Comparison of ENCODE assay signal across 32 mouse cellular contexts in the genomic region with DNA sequence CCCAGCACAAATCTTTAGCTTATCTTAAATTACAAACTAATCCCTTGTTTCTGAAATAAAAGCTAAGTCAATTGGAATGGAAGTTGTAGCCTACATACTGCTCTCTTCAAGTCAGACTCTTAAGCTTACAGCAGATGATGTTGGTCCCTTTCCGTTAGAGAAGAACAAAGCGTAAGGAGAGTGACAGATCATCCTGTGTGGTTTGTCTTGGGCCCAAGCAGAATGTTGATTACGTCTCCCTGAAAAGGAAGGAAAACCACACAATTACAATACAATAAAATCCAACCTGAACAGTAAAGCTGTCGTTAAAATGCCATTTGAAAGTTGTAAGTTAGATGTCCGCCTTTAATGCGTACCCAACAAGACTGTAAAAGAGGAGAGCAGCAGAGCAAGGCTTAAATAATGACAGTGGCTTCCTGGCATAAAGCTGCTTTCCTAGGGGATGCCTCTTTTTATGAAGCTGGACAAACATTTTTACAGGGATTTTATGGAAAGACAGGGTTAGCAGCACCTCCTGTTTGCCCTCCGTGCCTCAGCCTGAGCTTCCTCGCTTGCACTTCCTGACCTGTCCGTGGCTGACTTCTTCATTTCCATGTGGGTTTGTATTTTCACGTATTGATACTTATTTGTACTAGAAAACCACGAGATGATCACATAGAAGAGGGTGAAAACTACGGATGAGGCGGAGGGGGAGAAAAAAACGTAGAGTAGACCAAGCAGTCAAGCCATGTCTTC. TPM values are rescaled to one million over a fixed set of nuclear protein-coding genes. Genes with fewer than 3 reads are reported as not detected.
DNase-seq lines count a peak whose midpoint lies in the region; ATAC-seq lines count a peak whose summit lies in the region.
"Had no signal": no experiment of that assay in that cellular context is flagged by ENCODE, and none has a peak within 500 bp of the region (broad histone marks: within the 10 kb centered on the region; RNA-seq: fewer than 3 reads in every experiment).

No protein-coding gene starts in this region.

- no peak overlapping the region for H3K4me3 ChIP-seq in liver, embryonic 11.5 days (ENCODE audit: low read depth, low read length)
- H3K4me3 ChIP-seq in midbrain, embryonic 14.5 days (replicated peaks; ENCODE audit: low read depth, low read length) = no peak overlapping the region
- H3K4me3 ChIP-seq in hindbrain, embryonic 10.5 days = no peak overlapping the region
- H3K4me3 ChIP-seq: embryonic facial prominence, embryonic 13.5 days; erythroblast, embryonic 14.5 days; forebrain, embryonic 12.5 days; heart, embryonic 15.5 days; kidney, embryonic 15.5 days; midbrain, embryonic 15.5 days; neural tube, embryonic 13.5 days; stomach, embryonic 15.5 days had no signal

- H3K36me3 ChIP-seq in liver, embryonic 11.5 days (ENCODE audit: control insufficient read depth, insufficient read depth, low read length) = no peaks in the 10 kb centered on the region
- H3K36me3 ChIP-seq in midbrain, embryonic 14.5 days (ENCODE audit: control insufficient read depth, insufficient read depth, low read length) = no peaks in the 10 kb centered on the region
- H3K36me3 ChIP-seq in hindbrain, embryonic 10.5 days = peaks cover 13% of the 10 kb centered on the region; the same call in 1 of the 2 replicates
- H3K36me3 ChIP-seq: heart, embryonic 15.5 days; midbrain, embryonic 15.5 days; stomach, embryonic 15.5 days had no signal

- no peaks in the 10 kb centered on the region for H3K4me1 ChIP-seq in liver, embryonic 11.5 days (replicated peaks; ENCODE audit: control insufficient read depth, insufficient read depth, low read length)
- no peaks in the 10 kb centered on the region for H3K4me1 ChIP-seq in midbrain, embryonic 14.5 days (ENCODE audit: control insufficient read depth, insufficient read depth, low read length)
- H3K4me1 ChIP-seq in hindbrain, embryonic 10.5 days (replicated peaks) = no peaks in the 10 kb centered on the region
- H3K4me1 ChIP-seq: embryonic facial prominence, embryonic 13.5 days; forebrain, embryonic 12.5 days; heart, embryonic 15.5 days; kidney, embryonic 15.5 days; midbrain, embryonic 15.5 days; neural tube, embryonic 13.5 days; stomach, embryonic 15.5 days had no signal

- H3K9ac ChIP-seq in liver, embryonic 11.5 days (ENCODE audit: low read depth, low read length) = no peak overlapping the region
- H3K9ac ChIP-seq in midbrain, embryonic 14.5 days (replicated peaks; ENCODE audit: low read length) = no peak overlapping the region
- H3K9ac ChIP-seq: embryonic facial prominence, embryonic 13.5 days; forebrain, embryonic 12.5 days; heart, embryonic 15.5 days; kidney, embryonic 15.5 days; midbrain, embryonic 15.5 days; neural tube, embryonic 13.5 days; stomach, embryonic 15.5 days had no signal

- H3K27ac ChIP-seq in liver, embryonic 11.5 days (ENCODE audit: low read depth, low read length) = no peak overlapping the region
- H3K27ac ChIP-seq in midbrain, embryonic 14.5 days (replicated peaks; ENCODE audit: low read depth, low read length) = no peak overlapping the region
- no peak overlapping the region for H3K27ac ChIP-seq in hindbrain, embryonic 10.5 days
- H3K27ac ChIP-seq: embryonic facial prominence, embryonic 13.5 days; forebrain, embryonic 12.5 days; heart, embryonic 15.5 days; kidney, embryonic 15.5 days; midbrain, embryonic 15.5 days; neural tube, embryonic 13.5 days; stomach, embryonic 15.5 days had no signal

- no peak for DNase-seq in liver, embryonic 11.5 days (ENCODE audit: low spot score)
- DNase-seq in liver = no peak
- DNase-seq in CD4-positive, CD25-positive, alpha-beta regulatory T cell, adult 2 months (ENCODE audit: low read depth, low spot score) = peak; percentile 41
- DNase-seq in midbrain, embryonic 14.5 days = no peak
- no peak for DNase-seq in ovary, postnatal 36 days (ENCODE audit: low spot score)
- DNase-seq in hindbrain, embryonic 10.5 days (ENCODE audit: low spot score) = no peak
- DNase-seq: cerebellum, adult 11-12 months; cerebellum, postnatal 14 days; embryo, embryonic 11 days; gastrocnemius, postnatal 36 days; heart, postnatal 4 days; kidney, postnatal 36 days; lung, adult 2 months; lung, postnatal 14 days; right cerebral cortex, postnatal 4 days had no signal

- no peaks in the 10 kb centered on the region for H3K27me3 ChIP-seq in liver, embryonic 11.5 days (replicated peaks; ENCODE audit: control insufficient read depth, insufficient read depth, low read length)
- no peaks in the 10 kb centered on the region for H3K27me3 ChIP-seq in midbrain, embryonic 14.5 days (ENCODE audit: control insufficient read depth, insufficient read depth, low read length)
- no peaks in the 10 kb centered on the region for H3K27me3 ChIP-seq in hindbrain, embryonic 10.5 days (ENCODE audit: insufficient read depth, poor library complexity, severe bottlenecking)
- H3K27me3 ChIP-seq: embryonic facial prominence, embryonic 13.5 days; forebrain, embryonic 12.5 days; heart, embryonic 15.5 days; kidney, embryonic 15.5 days; midbrain, embryonic 15.5 days; neural tube, embryonic 13.5 days; stomach, embryonic 15.5 days had no signal

- no peaks in the 10 kb centered on the region for H3K9me3 ChIP-seq in liver, embryonic 11.5 days (ENCODE audit: control insufficient read depth, low read length)
- no peaks in the 10 kb centered on the region for H3K9me3 ChIP-seq in midbrain, embryonic 14.5 days (ENCODE audit: control insufficient read depth, low read length)
- no peaks in the 10 kb centered on the region for H3K9me3 ChIP-seq in hindbrain, embryonic 10.5 days
- H3K9me3 ChIP-seq: embryonic facial prominence, embryonic 13.5 days; forebrain, embryonic 12.5 days; heart, embryonic 15.5 days; kidney, embryonic 15.5 days; midbrain, embryonic 15.5 days; neural tube, embryonic 13.5 days; stomach, embryonic 15.5 days had no signal

- no peak for ATAC-seq in liver, embryonic 11.5 days (replicated peaks; ENCODE audit: low FRiP score)
- peak; percentile 74 for ATAC-seq in granulocyte monocyte progenitor cell, adult 5-6 weeks (replicated peaks; ENCODE audit: poor library complexity, severe bottlenecking)
- peak; percentile 62 for ATAC-seq in megakaryocyte, adult 5-6 weeks (ENCODE audit: poor library complexity, severe bottlenecking)
- ATAC-seq in midbrain, embryonic 14.5 days (ENCODE audit: low FRiP score, low TSS enrichment) = no peak
- ATAC-seq: hindbrain, embryonic 16.5 days; intestine, postnatal 0 days; midbrain, embryonic 15.5 days had no signal

- peak overlapping the region; percentile 27 for H3K4me2 ChIP-seq in liver, embryonic 11.5 days
- H3K4me2 ChIP-seq in midbrain, embryonic 14.5 days (ENCODE audit: low read length) = no peak overlapping the region
- H3K4me2 ChIP-seq: embryonic facial prominence, embryonic 13.5 days; forebrain, embryonic 12.5 days; heart, embryonic 15.5 days; kidney, embryonic 15.5 days; midbrain, embryonic 15.5 days; neural tube, embryonic 13.5 days; stomach, embryonic 15.5 days had no signal

- 53% methylated on average over 14 of the region's 14 CpGs for WGBS in liver, embryonic 11.5 days
- 89% methylated on average over 14 of the region's 14 CpGs for WGBS in midbrain, embryonic 14.5 days
- WGBS in hindbrain, embryonic 10.5 days = 86% methylated on average over 14 of the region's 14 CpGs

RNA-seq across cellular contexts. Expression of a gene that starts 12.6 kb away (rescaled TPM):
- not detected in 2 replicates for polyA plus RNA-seq in liver, embryonic 11.5 days (2014; fragmentation: Nextera tagmentation; extraction: Ambion mirVana)
- total RNA-seq in granulocyte monocyte progenitor cell, adult 5-6 weeks (2014; fragmentation: Nextera tagmentation) = not detected in 2 replicates
- not detected in 2 replicates for total RNA-seq in granulocyte monocyte progenitor cell, adult 5-6 weeks (2017)
- total RNA-seq in megakaryocyte, adult 5-6 weeks (2015) = not detected in 2 replicates
- total RNA-seq in megakaryocyte, adult 5-6 weeks (2017) = not detected in 2 replicates
- polyA plus RNA-seq in midbrain, embryonic 14.5 days (2014; fragmentation: Nextera tagmentation; extraction: Ambion mirVana) = not detected in 2 replicates
- not detected in 2 replicates for polyA plus RNA-seq in hindbrain, embryonic 10.5 days (2016; fragmentation: Nextera tagmentation; extraction: Ambion mirVana)
- total RNA-seq: adrenal gland, adult 18-20 months; adrenal gland, postnatal 4 days; gastrocnemius, adult 18-20 months; gastrocnemius, postnatal 36 days; heart, postnatal 4 days; liver, adult 2 months; megakaryocyte-erythroid progenitor cell, adult 5-6 weeks had no signal
- polyA plus RNA-seq: embryonic facial prominence, embryonic 13.5 days; erythroblast, embryonic 14.5 days; forebrain, embryonic 12.5 days; heart, embryonic 15.5 days; liver, adult 2 months; lung, adult 2 months; stomach, embryonic 15.5 days had no signal

Comparison
In these comparisons a context has a peak if more than half of its experiments do, and no peak if none do; other contexts are left out.
1. ATAC-seq: peak in granulocyte monocyte progenitor cell, adult 5-6 weeks (single experiment) and megakaryocyte, adult 5-6 weeks (single experiment); none in liver, embryonic 11.5 days (single experiment) and midbrain, embryonic 14.5 days (single experiment).